Mouse (Mus musculus) right cerebral cortex, postnatal 10 days (tissue): ENCODE data around the gene Hsd3b7.
"Not testable (repeated sequence)": the region's sequence is repeated elsewhere in the genome, so short reads cannot be mapped to it uniquely, and the experiment has no call there.

ENCODE experiments used
- DNase-seq, 2 experiments: peaks; one replicate each; pipeline ENCODE4 v3.0.0; 2021; ENCODE audit warnings: low spot score in 2 of 2

The Hsd3b7 gene

DNA sequence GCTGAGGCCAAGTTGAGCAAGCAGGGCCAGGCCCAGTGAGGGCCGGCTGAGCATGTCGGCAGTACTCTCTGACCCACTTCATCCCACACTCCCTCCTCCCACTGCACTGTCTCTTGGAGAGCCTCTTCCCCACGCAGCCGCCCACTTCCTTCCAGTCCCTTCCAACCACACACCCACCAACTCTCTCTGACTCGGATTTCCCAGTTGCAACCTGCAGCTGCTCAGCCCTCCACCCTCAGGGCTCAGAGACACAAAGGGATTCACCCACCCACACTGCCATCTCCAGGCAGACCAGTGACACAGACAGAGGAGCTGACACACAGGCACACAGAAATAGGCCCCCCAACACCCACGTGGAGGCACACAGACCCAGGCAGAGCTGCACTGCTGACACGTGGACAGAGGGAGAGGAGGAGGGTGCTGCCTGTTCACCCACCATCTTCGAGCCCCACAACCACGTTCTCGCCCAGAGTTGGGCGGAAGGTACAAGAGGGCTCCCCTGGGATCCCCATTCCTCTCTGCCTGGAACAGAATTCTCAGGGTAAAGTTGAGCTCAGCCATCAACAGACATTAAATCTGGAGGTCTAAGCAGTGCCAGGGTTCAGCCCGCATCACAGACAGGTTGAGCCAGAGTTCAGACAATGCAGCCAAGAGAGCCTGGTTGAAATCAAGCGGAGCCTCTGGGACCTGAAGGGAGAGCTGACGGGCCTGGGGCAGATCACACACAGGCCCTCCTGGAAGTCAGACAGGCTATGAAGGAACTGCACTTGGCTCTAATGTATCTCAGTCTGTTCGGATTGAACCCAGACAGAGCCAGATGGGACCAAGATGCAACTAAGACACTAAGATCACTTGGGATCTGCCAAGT lies 15.8 kb downstream of the Hsd3b7 start:
- DNase-seq, result peak; percentile 72 to 85

DNA sequence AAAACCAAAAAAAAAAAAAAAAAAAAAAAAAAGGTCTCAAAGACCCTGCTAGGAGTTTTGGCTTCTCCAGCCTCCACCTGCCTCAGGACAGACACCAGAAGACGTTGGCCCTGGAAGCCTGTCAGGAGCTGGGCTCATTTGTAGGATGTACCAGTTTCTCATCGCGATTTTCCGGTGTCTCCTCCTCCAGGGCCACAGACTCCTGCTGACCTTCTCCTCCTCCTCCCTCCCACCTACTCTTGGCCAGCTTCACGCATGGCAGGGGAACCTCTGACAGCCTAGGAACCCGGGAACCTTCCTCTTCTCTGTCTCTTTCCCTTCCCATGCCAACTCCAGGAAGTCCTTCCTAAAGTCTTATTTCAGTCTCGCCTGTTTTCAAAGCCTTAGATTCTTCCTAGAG lies 16.6 kb downstream of the Hsd3b7 start:
- peak in 1 of 2 experiments; percentile 27 for DNase-seq

DNA sequence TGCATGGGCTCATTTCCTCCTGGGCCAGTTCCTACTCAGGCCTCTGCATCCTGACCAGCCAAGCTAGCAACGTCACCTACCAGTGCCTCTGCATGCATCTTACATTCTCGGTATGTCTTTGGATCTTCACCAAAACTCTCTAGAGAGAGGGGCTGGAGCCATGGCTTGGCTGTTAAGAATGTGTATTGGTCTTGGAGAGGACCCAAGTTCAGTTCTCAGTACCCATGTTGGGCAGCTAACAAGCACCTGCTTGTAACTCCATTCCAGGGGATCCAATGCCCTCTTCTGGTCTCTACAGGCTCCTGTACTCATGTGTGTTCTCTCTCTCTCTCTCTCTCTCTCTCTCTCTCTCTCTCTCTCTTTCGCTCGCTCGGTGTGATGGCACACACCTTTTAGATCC lies 17.4 kb downstream of the Hsd3b7 start:
- DNase-seq, result no peak

DNA sequence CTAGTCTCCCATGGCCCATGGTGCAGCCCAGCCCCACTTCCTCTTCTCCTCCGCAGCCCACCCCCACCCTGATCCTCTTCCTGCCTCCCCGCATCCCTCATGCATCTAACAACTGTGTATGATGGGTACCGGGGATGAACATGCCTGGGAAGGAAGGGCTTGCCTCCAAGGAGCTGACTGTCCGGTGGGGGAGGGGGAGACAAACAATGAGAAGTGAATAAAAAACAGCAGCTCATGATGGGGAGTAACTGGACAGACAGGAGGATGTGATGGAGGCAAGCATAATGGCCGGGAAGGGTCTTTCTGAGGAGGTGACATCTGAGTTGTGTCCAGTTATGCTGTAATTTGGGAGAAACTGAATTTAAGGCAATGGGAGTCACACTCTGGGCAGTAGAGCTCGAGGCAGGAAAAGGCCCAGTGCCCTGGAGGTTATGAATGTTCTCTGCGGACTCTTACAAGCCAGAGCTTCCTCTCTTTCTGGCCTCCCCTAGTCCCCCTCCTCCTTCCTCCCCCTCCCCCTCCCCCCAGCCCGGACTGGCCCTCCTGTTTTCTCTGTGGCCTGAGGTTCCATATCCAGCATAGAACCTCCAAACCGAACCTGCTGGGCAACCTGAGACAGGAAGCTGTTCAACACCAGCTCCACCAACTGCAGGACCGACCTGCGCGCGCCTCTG lies 20.6 kb downstream of the Hsd3b7 start:
- DNase-seq, result no peak

DNA sequence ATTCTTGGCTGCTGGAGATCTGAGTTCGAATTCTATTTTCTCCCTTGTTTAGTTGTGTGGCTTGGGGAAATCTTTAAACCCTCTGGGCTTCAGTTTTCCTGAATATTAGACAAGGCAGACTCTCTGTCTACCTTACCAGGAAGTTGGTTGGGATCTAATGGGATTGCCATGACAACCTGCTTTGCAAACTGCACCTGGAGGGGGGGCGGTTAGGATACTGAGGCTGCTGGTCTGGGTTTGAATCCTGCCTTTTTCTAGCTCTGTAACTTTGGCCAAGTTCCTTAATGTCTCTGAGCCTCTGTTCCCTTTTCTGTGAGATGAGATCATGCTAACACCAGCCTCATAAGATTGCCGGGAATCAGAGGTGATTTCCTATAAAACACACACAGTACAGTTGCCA lies 22.1 kb downstream of the Hsd3b7 start:
- no peak for DNase-seq

DNA sequence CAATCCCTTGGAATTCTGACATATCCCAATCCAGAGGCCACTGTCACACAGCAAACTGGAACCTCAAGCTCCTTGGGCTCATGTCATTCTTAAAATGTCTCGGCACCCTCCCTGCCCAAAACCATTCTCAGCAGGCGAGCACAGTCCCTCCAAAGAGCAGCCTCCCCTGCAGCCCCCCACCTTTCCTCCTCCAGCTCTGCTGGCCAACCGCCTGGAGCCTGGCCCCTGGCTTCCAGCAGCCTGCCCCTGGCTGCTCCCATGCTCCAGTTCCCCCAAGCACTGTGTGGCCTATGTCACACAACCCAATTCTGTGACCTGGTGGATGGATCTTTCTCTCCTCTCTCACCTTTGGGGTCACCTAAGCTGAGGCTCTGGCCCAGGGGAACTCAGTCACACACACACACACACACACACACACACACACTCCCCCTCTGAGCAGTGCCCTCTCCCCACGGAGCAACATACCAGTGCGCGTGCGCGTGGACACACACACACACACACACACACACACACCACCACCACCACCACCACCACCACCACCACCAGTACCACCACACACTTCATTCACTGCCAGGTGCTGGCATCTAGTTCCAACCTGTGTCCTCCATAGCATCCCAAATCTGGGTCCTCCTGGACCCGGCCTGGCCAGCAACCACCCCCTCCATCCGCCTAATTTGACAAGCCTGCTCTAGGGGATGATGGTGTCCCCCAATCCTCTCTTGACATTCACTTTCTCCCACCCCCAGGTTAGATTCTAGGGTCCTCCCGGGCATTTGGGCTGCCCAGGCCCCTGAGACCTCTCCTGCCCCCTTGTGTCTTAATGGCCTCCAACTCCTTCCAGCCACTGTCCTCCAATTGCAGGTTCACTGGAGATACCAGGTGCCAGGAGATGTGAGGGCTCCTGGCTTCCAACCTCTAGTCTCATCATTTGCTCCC lies 23.1 kb downstream of the Hsd3b7 start:
- peak in 1 of 2 experiments; percentile 59 for DNase-seq

DNA sequence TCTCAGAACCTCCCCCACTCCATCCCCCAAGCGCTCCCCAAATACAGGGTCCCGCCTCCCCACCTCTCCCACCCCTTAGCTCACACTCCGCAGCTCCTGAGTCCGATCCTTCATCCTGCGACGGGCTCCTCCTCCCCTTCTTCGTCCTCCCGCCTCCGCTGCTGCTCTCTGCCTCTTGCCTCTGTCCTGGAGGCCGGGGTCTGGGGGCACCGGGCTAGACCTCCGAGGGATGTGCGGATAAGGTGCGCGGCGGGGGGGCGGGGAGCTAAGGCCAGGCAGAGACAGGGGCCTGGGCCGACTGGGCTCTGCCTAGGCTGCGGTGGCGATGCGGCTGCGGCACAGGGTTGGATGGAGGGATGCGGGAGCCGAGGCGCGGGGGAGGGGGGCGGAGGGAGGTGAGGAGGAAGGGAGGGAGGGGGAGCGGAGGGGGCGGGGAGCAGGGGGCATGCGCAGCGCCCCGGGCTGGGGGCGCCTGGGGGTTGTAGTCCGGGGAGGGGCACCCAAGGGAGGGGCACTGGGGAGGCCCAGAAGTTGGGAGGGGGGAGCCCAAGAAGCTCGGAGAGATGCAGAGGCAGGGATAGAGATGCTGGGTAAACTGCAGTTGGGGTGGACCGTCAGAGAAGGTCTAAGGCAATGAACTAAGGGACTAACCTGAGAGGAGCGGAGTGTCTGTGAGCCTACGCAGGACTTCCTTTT lies 23.9 kb downstream of the Hsd3b7 start, which contains the start of the genes Stx4a and Stx1b:
Stx4a (plus strand) TSS at position 119 of the 696 bp plus-strand sequence.
Stx1b (minus strand) TSS at position 374 of the 696 bp plus-strand sequence.
- peak; percentile 85 to 89 for DNase-seq

DNA sequence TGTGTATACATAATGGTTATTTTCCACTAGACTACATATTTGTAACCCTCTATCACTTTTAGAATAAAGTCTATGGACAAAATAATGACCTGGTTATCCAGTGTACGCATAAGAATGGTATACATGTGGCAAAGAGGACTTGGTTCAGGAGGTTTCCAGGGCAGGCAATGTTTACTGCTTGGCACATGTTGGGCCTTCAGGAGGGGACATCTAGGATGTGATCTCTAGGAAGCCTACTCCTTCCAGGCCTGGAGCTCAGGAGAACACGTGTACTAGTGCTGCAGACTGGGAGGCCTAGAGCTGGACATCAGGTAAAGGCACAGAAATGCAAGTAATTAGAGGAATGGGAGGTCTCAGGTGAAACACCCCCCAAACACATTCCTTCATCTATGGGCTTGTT lies 35.1 kb downstream of the Hsd3b7 start:
- DNase-seq, result no peak

DNA sequence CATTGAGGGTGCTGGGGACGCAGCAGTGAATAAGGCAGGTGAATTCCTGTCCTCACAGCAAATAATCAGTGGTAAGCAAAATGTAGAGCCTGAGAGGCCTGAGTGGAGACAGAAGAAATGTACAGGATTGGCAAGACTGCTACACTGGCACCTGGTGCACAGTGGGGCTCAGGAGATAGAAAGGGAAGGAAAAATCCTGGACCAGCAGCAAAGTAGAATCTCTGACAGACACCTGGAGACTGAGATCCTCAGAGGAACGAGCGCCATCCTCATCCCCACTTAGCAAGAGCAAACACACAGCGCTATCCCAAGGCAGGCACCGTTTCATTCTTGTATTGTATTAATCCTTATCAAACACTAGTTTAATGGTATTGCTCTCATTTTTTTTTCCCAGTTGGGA lies 37.1 kb downstream of the Hsd3b7 start:
- no peak for DNase-seq

DNA sequence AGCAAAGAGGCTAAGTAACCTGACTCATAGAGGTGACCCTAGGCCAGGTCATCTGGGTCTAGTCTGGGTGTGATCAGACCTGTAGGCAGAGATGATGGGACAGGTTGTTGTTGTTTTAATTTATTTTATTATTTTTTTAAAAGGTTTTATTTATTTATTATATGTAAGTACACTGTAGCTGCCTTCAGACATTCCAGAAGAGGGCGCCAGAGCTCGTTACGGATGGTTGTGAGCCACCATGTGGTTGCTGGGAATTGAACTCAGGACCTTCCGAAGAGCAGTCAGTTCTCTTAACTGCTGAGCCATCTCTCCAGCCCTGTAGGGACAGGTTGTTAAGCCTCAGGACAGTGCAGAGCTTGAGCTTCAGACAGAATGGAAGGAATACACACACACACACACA lies 37.5 kb downstream of the Hsd3b7 start:
- not testable (repeated sequence) for DNase-seq

DNA sequence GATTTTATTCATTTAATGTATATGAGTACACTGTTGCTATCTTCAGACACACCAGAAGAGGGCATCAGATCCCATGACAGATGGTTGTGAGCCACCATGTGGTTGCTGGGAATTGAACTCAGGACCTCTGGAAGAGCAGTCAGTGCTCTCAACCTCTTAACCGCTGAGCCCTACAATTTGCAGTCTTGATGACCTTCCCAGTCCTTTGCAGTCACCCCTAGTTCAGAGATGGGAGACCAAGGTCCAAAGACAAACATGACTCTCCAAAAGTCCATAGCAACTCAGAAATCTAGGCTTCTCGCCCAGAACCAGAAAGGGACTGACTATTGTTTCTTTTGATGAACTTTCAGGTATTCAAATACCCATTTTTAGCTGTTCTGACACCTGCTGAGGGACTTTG lies 39.6 kb downstream of the Hsd3b7 start:
- not testable (repeated sequence) for DNase-seq

DNA sequence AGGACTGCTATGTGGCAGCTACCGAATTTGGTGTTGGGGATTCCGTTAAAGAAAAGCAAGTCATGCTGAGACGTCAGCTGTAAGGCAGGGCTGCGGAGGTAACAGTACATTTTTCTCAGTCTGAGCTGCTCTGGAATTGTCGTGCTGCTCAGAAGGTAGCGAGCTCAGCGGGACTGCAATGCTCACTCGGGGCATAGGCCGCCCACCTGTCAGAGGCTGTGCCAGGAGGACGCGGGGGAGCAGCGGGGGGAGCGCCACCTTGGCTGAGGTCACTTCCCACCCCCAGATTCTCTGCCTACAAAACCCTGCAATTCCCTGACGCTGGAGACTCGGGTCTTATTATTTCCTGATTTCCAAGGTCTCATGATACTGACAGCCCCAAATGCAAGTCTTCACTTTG lies 40.5 kb downstream of the Hsd3b7 start:
- DNase-seq, result peak; percentile 73 to 83

DNA sequence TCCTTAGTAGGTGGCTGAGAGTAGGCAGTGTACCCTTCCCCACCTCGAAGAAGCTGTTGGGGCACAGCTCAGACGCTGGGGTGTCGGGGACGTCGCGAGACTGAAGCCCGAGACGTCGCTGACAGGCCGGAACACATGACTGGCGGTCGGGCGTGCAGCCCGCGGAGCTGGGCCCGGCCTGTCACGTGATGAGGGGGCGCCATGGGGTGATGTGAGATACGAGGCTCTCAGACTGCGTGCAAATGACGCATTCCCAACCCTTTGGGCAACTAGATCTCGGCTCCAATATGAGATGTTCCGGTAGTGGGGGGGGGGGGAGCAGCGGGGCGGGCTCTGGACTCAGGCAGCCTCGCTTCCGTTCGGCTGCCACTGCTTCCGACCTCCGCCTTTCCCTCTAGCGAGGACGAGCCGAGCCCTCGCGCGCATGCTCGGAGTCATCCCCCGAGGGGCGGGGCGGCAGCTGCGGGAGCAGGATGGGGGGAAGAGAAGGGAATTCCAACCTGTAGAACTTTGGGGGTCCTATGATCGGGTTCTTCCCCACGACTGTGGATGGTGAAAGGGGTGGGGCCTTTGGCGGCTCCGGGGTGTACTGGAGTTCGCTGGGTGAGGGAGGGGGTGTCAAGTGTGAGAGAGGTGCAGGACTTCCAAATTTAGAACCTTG lies 41.1 kb downstream of the Hsd3b7 start:
- peak; percentile 98 to 99 for DNase-seq

DNA sequence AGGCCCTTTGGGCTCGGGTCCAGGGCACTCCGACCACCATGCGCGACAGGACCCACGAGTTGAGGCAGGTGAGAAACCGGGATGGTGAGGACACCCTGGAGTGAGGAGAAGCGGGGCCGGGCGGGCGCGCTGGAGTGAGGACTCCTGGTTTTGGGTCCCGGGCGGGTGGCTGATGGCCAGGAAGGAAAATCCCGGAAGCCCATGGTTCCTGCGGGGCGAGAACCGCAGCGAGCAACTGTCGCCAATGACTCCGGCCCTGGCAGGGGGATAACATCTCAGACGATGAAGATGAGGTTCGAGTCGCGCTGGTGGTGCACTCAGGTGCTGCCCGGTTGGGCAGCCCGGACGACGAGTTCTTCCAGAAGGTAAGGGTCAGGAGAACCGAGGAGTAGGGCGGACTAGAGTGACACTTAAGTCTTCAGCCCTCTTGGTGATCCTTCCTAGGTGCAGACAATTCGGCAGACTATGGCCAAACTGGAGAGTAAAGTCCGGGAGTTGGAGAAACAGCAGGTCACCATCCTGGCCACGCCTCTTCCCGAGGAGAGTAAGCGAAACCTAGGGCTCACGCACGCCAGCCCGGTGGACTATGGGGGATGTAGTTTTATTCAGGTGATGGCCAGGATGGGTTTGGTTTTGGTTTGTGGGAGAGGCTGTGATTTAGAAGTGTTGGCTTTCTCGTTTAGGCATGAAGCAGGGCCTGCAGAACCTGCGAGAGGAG lies 41.8 kb downstream of the Hsd3b7 start:
- peak; percentile 86 to 89 for DNase-seq

DNA sequence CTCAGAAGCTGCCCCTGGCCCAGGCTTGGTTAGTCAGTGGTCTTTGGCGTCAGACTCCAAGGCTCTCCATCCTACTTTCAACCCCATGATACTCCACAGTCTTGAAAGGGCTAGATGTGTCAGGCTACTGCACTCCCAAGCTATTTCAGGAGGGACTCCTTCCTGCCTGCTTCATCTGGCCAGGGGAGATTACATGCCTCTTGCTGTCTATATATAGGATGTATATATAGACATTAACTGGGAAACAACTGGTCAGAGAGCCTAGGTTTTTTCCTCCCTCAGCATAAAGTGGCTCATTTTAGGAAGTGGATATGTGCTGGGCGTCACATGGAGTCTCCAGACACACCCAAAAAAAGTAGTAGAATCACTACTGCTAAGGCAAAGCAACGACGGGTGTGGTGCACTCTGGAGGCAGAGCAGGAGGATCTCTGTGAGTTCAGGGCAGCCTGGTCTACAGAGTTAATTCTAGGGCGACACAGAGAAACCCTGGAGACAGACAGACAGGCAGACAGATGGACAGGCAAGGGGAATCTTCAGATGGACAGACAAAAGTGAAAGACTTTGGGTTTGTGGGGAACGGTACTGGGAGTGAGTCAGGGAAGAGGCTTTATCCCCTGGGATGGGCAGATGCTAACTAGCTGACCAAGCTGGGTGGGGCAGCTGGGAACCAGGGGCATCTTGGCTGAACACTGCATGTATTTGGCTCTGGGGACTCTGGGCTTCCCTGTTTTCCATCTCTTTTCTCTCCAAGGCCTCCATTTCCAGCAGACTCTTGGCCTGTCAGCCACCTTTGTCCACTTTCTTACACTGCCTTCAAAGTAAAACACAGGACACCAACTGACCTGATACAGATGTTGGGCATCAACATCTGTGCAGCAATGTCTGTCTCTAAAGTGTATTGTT lies 49.8 kb downstream of the Hsd3b7 start:
- no peak for DNase-seq

DNA sequence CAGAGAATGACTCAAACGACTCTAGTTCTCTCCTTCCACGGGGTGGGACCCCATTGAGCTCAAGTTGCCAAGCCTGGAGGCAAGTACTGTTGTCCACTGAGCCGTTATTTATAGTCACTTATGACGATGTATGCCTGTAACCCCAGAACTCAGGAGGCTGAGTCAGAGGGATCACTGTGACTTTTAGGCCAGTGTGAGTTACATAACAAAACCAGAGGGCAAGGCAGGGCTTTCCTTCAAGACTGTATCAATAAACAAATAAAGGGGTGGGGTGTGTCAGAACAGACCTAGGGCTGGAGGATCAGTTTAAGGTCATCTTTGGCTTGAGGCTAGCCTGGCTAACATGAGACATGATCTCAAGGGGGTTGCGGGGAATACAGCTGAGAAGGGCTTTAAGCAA lies 50.5 kb downstream of the Hsd3b7 start:
- DNase-seq, result no peak
